Mouse (Mus musculus) embryonic facial prominence, embryonic 15.5 days (tissue): Measurements from ENCODE around the gene H2-DMa. TPM values are rescaled to one million over a fixed set of nuclear protein-coding genes. Genes with fewer than 3 reads are reported as not detected.
A peak's percentile ranks its signal among the peaks of the same experiment; 100 is the strongest.

ENCODE experiments used
- ATAC-seq: fragments of 200-750 bp; cut with Nextera tagmentation; 2 replicates; pipeline ENCODE4 v1.8.0; 2017; ENCODE audit warnings: low read depth, moderate TSS enrichment; ENCODE audit not compliant: insufficient number of reproducible peaks, low FRiP score, low TSS enrichment
- H3K27ac ChIP-seq: fragments of 300-500 bp; sonication (generic); replicated peaks from 2 replicates; pipeline ENCODE4 v1.5.1; 2015; ENCODE audit warnings: mild to moderate bottlenecking, inconsistent platforms
- H3K27me3 ChIP-seq: fragments of 300-500 bp; sonication (generic); 2 replicates; pipeline ENCODE4 v1.6.1; 2015; ENCODE audit warnings: inconsistent platforms
- H3K36me3 ChIP-seq: fragments of 300-500 bp; sonication (generic); 2 replicates; pipeline ENCODE4 v1.6.1; 2015; ENCODE audit warnings: mild to moderate bottlenecking, inconsistent platforms
- H3K4me1 ChIP-seq: fragments of 300-500 bp; sonication (generic); 2 replicates; pipeline ENCODE4 v1.6.1; 2015; ENCODE audit warnings: inconsistent platforms
- H3K4me2 ChIP-seq: fragments of 300-500 bp; sonication (generic); replicated peaks from 2 replicates; pipeline ENCODE4 v1.6.1; 2015; ENCODE audit warnings: mild to moderate bottlenecking, inconsistent platforms
- H3K4me3 ChIP-seq: fragments of 300-500 bp; sonication (generic); replicated peaks from 2 replicates; pipeline ENCODE4 v1.5.1; 2015; ENCODE audit warnings: mild to moderate bottlenecking, inconsistent platforms
- H3K9ac ChIP-seq: fragments of 300-500 bp; sonication (generic); 2 replicates; pipeline ENCODE4 v1.6.1; 2015; ENCODE audit warnings: inconsistent platforms
- H3K9me3 ChIP-seq: fragments of 300-500 bp; sonication (generic); replicated peaks from 2 replicates; pipeline ENCODE4 v1.6.1; 2016; ENCODE audit warnings: inconsistent platforms
- WGBS: fragments of 180-500 bp; shearing (Covaris S2); methylation state at CpG from one replicate; pipeline ENCODE4 v1.1.7; 2015; 5-methylcytosine and 5-hydroxymethylcytosine counted together
- polyA plus RNA-seq: library from polyadenylated mRNA; unstranded; fragments of >200 nt; fragmentation: Nextera tagmentation; extraction: Ambion mirVana; gene quantifications from 2 replicates; pipeline ENCODE4 v1.2.1, GENCODE M21; 2015

H2-DMa gene
- polyA plus RNA-seq, 1 experiment from 2014 or later: 15.3 TPM

- ATAC-seq: no peak
These were observed 14.5 kb upstream of the H2-DMa start for GRCm38 (mm10) chr17:34104804-34105203.

GRCm38 (mm10) chr17:34106555-34106954, 12.8 kb upstream of the H2-DMa start:
- ATAC-seq: no peak
- no peaks in the 10 kb centered on the region for H3K27me3 ChIP-seq

More at GRCm38 (mm10) chr17:34104804-34105203, 14.5 kb upstream of the H2-DMa start:
- H3K4me3 ChIP-seq: no peak overlapping the region
- WGBS: 83% methylated on average over 9 of the region's 9 CpGs
- 0 out of 2 replicates have a peak, but pooled peaks cover 5% of the 10 kb centered on the region for H3K4me1 ChIP-seq
- H3K27me3 ChIP-seq: no peaks in the 10 kb centered on the region
- peaks cover 8% of the 10 kb centered on the region for H3K36me3 ChIP-seq
- H3K9me3 ChIP-seq: no peaks in the 10 kb centered on the region
- H3K27ac ChIP-seq: no peak overlapping the region
- no peak overlapping the region for H3K9ac ChIP-seq
- H3K4me2 ChIP-seq: no peak overlapping the region

GRCm38 (mm10) chr17:34107109-34107867, 12.1 kb upstream of the H2-DMa start:
- WGBS: 79% methylated on average over 7 of the region's 7 CpGs
- H3K9me3 ChIP-seq: no peaks in the 10 kb centered on the region
- no peak for ATAC-seq

More at GRCm38 (mm10) chr17:34106555-34106954, 12.8 kb upstream of the H2-DMa start:
- Histone ChIP-seq H3K9me3 (no peaks in the 10 kb centered on the region), H3K36me3 (peaks cover 25% of the 10 kb centered on the region), H3K4me1 (0 out of 2 replicates have a peak, but pooled peaks cover 7% of the 10 kb centered on the region), H3K4me2 (no peak overlapping the region), H3K4me3 (no peak overlapping the region), H3K27ac (no peak overlapping the region), H3K9ac (no peak overlapping the region)
- 77% methylated on average over 7 of the region's 7 CpGs for WGBS

GRCm38 (mm10) chr17:34108460-34108859, 10.9 kb upstream of the H2-DMa start:
- Histone ChIP-seq H3K4me3 (no peak overlapping the region), H3K9me3 (no peaks in the 10 kb centered on the region), H3K36me3 (peaks cover 44% of the 10 kb centered on the region), H3K9ac (no peak overlapping the region), H3K4me1 (0 out of 2 replicates have a peak, but pooled peaks cover 12% of the 10 kb centered on the region), H3K27me3 (no peaks in the 10 kb centered on the region), H3K27ac (no peak overlapping the region), H3K4me2 (no peak overlapping the region)
- ATAC-seq: no peak
- 72% methylated on average over 5 of the region's 6 CpGs for WGBS

More at GRCm38 (mm10) chr17:34107109-34107867, 12.1 kb upstream of the H2-DMa start:
- no peaks in the 10 kb centered on the region for H3K27me3 ChIP-seq
- H3K36me3 ChIP-seq: peaks cover 32% of the 10 kb centered on the region
- H3K27ac ChIP-seq: no peak overlapping the region
- H3K9ac ChIP-seq: no peak overlapping the region
- 0 out of 2 replicates have a peak, but pooled peaks cover 5% of the 10 kb centered on the region for H3K4me1 ChIP-seq
- H3K4me3 ChIP-seq: no peak overlapping the region
- H3K4me2 ChIP-seq: no peak overlapping the region

GRCm38 (mm10) chr17:34109038-34109805, 10.1 kb upstream of the H2-DMa start:
- 72% methylated on average over 14 of the region's 14 CpGs for WGBS
- no peak overlapping the region for H3K27ac ChIP-seq
- ATAC-seq: no peak

GRCm38 (mm10) chr17:34109806-34110195, 9.5 kb upstream of the H2-DMa start:
- 46% methylated on average over 3 of the region's 3 CpGs for WGBS
- no peak for ATAC-seq

More at GRCm38 (mm10) chr17:34109038-34109805, 10.1 kb upstream of the H2-DMa start:
- H3K9me3 ChIP-seq: no peaks in the 10 kb centered on the region
- no peak overlapping the region for H3K4me2 ChIP-seq
- H3K36me3 ChIP-seq: peaks cover 52% of the 10 kb centered on the region
- no peak overlapping the region for H3K4me3 ChIP-seq
- no peaks in the 10 kb centered on the region for H3K27me3 ChIP-seq
- H3K9ac ChIP-seq: no peak overlapping the region
- 0 out of 2 replicates have a peak, but pooled peaks cover 12% of the 10 kb centered on the region for H3K4me1 ChIP-seq

GRCm38 (mm10) chr17:34110309-34110708, 9.0 kb upstream of the H2-DMa start:
- H3K4me1 ChIP-seq: 0 out of 2 replicates have a peak, but pooled peaks cover 14% of the 10 kb centered on the region
- ATAC-seq: no peak
- H3K4me3 ChIP-seq: no peak overlapping the region
- H3K27me3 ChIP-seq: no peaks in the 10 kb centered on the region
- H3K9ac ChIP-seq: no peak overlapping the region
- no peak overlapping the region for H3K4me2 ChIP-seq
- 0 out of 2 replicates have a peak overlapping the region, but pooled peaks have one; percentile 39 for H3K27ac ChIP-seq
- 61% methylated on average over 8 of the region's 8 CpGs for WGBS
- peaks cover 63% of the 10 kb centered on the region for H3K36me3 ChIP-seq
- no peaks in the 10 kb centered on the region for H3K9me3 ChIP-seq

More at GRCm38 (mm10) chr17:34109806-34110195, 9.5 kb upstream of the H2-DMa start:
- Histone ChIP-seq H3K27ac (no peak overlapping the region), H3K4me2 (no peak overlapping the region), H3K4me1 (0 out of 2 replicates have a peak, but pooled peaks cover 12% of the 10 kb centered on the region), H3K9ac (no peak overlapping the region), H3K36me3 (peaks cover 58% of the 10 kb centered on the region), H3K9me3 (no peaks in the 10 kb centered on the region), H3K4me3 (no peak overlapping the region), H3K27me3 (no peaks in the 10 kb centered on the region)

- H3K36me3 ChIP-seq: peaks cover 93% of the 10 kb centered on the region
- WGBS: 86% methylated on average over 7 of the region's 7 CpGs
- no peak overlapping the region for H3K4me2 ChIP-seq
- H3K4me3 ChIP-seq: 0 out of 2 replicates have a peak overlapping the region, but pooled peaks have one; percentile 1
- H3K27me3 ChIP-seq: no peaks in the 10 kb centered on the region
- H3K9ac ChIP-seq: no peak overlapping the region
- ATAC-seq: no peak
- no peak overlapping the region for H3K27ac ChIP-seq
- peaks cover 32% of the 10 kb centered on the region for H3K4me1 ChIP-seq
- no peaks in the 10 kb centered on the region for H3K9me3 ChIP-seq
These were observed 5.2 kb upstream of the H2-DMa start for GRCm38 (mm10) chr17:34114114-34114513.

GRCm38 (mm10) chr17:34116736-34117370, 2.5 kb upstream of the H2-DMa start:
- Histone ChIP-seq H3K36me3 (peaks cover 68% of the 10 kb centered on the region), H3K4me3 (peak overlapping the region; percentile 75), H3K27me3 (no peaks in the 10 kb centered on the region), H3K4me2 (peak overlapping the region; percentile 85), H3K9me3 (no peaks in the 10 kb centered on the region), H3K4me1 (peaks cover 28% of the 10 kb centered on the region), H3K9ac (peak overlapping the region; percentile 40), H3K27ac (no peak overlapping the region)
- WGBS: 27% methylated on average over 7 of the region's 7 CpGs
- no peak for ATAC-seq

- H3K4me2 ChIP-seq: peak overlapping the region; percentile 85
- peaks cover 24% of the 10 kb centered on the region for H3K4me1 ChIP-seq
- peak overlapping the region; percentile 63 for H3K9ac ChIP-seq
- no peaks in the 10 kb centered on the region for H3K9me3 ChIP-seq
- peak overlapping the region; percentile 75 for H3K4me3 ChIP-seq
- H3K27ac ChIP-seq: no peak overlapping the region
- 2% methylated on average over 5 of the region's 5 CpGs for WGBS
- H3K27me3 ChIP-seq: no peaks in the 10 kb centered on the region
- no peak for ATAC-seq
- peaks cover 60% of the 10 kb centered on the region for H3K36me3 ChIP-seq
These were observed 1.8 kb upstream of the H2-DMa start for GRCm38 (mm10) chr17:34117421-34118112.
